Mouse (Mus musculus) WW6 (cell line): ENCODE results near the gene Mccc2.
A peak's percentile ranks its signal among the peaks of the same experiment; 100 is the strongest.
"Not testable (repeated sequence)": the region's sequence is repeated elsewhere in the genome, so short reads cannot be mapped to it uniquely, and the experiment has no call there.

Source experiments
- DNase-seq: peaks from one replicate; pipeline ENCODE4 v3.0.0-alpha.2; 2013; ENCODE audit warnings: low read depth, low spot score

Gene Mccc2

DNA sequence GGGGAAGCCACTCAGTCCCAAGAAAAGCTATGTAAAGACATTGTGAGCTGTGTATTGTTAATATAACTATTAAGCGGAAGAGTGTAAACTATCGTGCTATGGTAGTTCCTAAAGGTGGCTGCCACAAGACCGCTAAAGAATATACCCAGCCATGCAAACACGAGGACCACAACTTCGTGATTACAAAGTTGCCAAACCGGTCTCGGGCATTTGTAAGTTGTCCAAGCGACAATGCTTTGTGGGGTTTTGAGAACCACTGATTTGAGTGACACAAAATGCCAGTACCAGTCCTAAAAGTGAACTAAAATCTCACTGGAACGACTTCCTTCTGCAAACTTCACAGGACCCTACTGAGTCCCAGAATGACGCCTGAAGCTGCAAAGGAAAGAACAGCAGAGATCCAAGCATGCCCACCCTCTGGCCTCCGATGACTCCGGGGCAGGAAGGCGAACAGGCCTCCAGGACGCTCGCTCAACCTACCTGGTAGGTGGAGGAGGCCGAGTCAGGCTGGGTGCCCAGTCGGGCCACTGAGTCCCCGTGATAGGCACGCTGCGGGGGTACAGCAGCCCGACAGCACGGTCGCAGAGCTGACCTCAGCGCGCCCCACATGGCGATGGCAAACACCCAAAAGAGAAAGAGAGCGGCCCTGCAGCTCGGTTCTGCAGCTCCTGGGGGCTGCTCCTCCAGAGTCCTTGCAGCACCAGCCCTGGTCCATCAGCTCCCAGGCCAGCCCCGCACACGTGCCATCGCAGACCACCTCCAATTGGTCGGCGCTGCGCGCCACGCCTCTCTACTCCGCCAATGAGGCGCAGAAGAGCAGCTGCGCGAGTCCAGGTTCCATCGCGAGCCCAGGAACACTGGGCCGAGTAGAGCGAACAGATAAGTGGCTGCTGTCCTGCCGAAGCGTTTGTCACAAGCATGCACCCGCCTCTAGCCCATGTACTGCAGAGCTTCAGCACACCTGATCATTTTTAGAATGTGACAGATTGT lies at the start of gene Mccc2:
TSS of gene Mccc2 (minus strand) at position 734 of the 990 bp plus-strand sequence.
- peak; percentile 82 for DNase-seq

DNA sequence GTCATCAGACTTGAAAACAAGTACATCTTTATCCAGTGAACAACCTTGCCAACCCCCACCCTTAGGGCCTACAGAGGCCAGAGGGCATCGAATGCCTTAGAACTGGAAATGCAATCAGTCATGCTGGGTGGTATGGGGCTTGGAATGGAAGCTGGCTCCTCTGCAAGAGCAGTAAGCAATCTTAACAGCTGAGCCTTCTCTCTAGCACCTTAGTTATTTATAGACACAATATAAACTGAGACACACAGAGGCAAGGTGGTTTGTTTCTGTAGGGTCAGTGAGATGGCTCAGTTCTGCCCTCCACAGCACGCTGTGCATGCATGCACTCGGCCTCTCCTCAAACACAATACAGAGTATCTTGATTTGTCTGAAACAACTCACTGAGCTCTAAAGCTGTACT lies 48.5 kb upstream of the Mccc2 start:
- no peak for DNase-seq

DNA sequence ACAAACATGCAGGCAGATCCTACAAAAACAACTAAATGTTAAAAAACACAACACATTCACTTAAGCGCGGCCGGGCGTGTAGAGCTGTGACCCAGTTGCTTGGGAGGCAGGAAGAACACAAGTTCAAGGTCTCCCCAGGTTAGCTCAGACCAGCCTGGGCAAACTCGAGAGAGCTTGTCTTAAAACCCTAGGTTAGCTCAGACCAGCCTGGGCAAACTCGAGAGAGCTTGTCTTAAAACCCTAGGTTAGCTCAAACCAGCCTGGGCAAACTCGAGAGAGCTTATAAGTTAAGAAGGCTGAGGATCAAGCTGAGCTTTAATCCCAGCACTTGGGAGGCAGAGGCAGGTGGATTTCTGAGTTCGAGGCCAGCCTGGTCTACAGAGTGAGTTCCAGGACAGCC lies 42.3 kb upstream of the Mccc2 start:
- DNase-seq = not testable (repeated sequence)

DNA sequence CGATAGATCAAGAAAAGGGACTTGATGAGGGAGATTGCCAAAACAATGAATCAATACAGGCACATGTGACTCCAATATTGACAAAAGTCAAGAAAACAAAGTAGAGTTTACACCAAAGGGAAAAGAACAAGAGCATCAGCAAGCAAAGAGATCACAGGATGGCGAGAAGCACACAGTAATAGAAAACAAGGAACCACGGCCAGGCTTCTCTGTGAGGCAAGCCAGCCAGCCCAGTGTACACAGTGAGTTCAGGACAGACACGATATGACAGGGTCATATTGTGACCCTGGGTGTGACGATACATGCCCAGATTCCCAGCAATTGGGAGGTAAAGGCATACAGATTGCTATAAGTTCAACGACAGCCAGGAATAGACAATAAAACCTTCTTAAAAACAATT lies 10.6 kb upstream of the Mccc2 start:
- DNase-seq = no peak

DNA sequence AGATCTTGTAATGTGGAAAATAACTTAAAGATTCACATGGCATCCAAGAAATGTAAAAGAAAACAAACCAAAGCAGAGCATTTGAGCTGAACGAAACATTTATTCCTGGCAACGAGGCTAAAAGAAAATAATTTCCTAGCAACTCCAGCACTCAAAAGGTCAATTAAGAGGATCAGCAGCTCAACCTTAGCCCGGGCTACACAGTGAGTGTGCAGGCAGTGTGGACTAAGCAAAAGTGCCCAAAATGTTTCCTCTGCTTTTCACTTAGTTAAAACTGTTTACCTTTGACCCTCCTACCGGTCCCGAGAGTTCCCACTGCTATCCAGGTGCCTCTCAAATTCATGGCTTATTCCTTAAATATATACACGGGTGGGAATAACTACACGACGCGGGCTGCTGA lies 1.5 kb upstream of the Mccc2 start:
- no peak for DNase-seq

- DNase-seq = peak; percentile 5
Observed at GRCm38 (mm10) chr13:100015937-100016336, 498 bp upstream of the Mccc2 start.

DNA sequence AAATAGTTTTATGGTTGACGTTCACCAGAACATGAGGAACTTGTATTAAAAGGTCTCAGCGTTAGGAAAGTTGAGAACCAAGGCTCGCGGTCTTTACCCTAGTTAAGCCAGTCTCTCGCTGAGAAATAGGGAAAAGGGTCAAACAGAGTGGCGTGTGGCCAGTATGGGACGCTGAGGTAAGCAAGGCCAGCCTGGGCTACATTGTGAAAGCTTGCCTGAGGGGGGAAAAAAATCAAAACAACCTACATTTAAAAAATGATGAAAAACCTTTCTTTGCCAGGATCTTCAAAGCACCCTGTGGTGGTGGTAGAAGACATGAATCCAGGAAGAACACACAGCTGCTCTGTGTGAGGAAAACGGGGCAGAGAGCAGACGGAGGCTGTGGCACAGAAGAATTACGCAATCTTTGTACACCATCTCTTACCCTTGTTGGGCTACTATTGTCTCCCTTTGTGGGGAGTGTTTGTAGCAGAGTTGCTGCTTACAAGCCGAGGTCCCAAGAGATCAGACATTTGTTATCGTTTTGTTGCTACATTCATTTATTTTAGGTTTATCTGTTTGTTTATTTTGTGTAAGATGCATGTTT lies 9.4 kb downstream of the Mccc2 start:
- no peak for DNase-seq

DNA sequence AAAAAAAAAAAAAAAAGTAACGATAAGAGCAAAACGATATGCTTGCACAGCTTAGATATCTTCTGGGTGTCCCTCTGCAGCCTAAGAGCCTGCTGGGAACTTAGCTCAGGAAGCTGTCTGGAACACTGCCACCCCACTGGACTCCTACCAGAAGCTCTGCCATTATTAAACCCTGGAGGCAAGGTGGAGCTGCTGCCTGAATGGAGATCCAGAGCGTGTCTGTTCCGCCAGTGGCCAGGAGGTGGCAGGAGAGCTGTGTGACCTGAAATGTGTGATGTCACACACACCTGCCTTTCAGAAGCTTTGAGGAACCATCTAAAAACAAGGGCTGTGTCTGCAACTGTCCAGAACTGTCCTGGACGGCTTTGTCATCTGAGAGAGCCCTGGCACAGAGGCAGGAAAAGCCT lies 13.6 kb downstream of the Mccc2 start:
- DNase-seq = peak; percentile 58

DNA sequence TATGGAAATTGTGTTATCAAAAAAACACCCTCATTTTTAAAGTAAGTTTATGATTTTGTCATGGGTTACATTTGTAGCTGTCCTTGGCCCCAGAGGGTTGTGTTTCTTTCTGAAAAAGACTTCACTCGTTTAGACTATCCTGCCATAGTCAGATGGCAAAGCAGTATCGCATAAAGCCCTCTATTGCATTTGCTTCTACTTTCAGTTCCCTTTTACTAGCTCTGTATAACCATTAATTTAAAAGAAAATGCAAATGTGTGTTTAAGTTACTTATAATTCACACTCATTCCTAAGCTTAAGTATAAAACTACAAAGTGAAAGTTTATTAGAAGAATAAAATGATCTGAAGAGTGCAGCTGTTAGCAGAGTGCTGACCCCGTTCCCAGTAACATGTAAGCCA lies 16.4 kb downstream of the Mccc2 start:
- no peak for DNase-seq

GRCm38 (mm10) chr13:99998099-99998498 lies 17.3 kb downstream of the Mccc2 start:
- no peak for DNase-seq

DNA sequence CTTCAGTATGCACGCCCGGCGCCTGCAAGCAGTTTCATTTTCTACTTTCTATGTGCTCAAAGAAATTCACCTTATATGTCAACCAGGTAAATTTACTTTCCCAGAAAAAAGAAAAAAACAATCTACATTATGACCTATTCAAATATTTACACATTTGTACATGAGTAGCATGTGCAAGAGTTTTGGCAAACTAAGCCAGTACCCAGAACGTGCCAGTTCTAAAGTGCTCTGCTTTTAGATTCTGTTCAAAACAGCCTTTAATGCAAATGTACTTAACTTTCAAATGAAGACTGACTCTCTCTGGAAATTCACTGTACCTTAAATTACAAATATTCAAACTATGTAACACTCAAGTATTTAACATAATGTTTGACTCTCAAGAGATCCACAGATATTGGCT lies 25.8 kb downstream of the Mccc2 start:
- DNase-seq = no peak

- DNase-seq = no peak
Observed at GRCm38 (mm10) chr13:99983320-99983719, 32.1 kb downstream of the Mccc2 start.

DNA sequence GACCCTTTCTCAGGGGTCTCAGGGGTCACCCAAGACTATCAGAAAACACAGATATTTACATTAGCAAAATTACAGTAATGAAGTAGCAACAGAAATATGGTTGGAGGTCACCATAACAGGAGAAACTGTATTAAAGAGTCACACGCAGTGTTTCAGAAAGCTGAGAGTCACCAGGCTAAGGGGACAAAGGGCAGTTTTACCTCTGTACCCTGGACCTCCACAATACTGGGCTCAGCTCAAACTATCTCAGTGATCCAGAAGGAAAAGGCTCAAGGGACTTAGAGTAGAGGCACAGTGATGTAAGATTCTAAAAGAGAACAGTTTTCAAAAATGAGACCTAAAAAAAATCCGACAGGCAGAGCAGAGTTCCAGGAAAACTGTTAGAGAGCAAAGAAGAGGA lies 36.0 kb downstream of the Mccc2 start:
- DNase-seq = no peak

- no peak for DNase-seq
Observed at GRCm38 (mm10) chr13:99970089-99970488, 45.4 kb downstream of the Mccc2 start.

- no peak for DNase-seq
Observed at GRCm38 (mm10) chr13:99967013-99967678, 48.3 kb downstream of the Mccc2 start.

DNA sequence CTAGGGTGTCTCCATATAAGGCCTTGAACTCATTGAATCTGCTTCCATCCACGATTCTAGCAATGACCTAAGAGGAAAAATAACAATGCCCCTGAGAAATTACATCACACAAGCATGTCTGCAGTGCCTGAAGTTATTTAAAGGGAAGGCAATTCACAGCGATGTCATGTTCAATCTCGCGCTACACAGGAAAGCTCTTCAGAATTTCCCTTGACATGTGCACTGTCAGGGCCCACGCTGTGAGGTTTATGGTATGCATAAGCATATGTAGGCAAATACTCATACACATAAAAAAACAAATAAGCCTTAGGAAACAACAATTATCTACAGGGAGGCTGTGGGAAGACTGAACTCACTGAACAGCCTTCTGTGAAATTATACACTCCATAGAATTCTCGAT lies 51.6 kb downstream of the Mccc2 start:
- no peak for DNase-seq

DNA sequence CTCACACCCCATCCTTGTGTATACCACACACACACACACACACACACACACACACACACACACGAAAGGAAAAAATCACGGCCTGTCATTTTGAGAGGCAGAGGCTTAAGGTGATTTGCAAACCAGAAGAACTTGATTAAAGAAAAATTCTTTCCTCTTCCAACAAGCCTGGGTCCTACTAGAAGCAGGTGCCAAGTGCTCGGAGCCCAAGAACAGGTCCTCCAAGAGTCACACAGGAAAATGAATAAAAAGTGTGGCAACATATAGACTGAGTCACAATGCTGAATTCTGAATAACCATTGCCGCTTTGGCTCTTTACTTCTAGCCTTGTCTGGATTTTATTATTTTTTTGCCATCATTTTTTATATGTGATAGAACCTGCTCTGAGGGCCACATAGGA lies 53.8 kb downstream of the Mccc2 start:
- DNase-seq = no peak

GRCm38 (mm10) chr13:99955591-99955944 lies 59.9 kb downstream of the Mccc2 start:
- no peak for DNase-seq

DNA sequence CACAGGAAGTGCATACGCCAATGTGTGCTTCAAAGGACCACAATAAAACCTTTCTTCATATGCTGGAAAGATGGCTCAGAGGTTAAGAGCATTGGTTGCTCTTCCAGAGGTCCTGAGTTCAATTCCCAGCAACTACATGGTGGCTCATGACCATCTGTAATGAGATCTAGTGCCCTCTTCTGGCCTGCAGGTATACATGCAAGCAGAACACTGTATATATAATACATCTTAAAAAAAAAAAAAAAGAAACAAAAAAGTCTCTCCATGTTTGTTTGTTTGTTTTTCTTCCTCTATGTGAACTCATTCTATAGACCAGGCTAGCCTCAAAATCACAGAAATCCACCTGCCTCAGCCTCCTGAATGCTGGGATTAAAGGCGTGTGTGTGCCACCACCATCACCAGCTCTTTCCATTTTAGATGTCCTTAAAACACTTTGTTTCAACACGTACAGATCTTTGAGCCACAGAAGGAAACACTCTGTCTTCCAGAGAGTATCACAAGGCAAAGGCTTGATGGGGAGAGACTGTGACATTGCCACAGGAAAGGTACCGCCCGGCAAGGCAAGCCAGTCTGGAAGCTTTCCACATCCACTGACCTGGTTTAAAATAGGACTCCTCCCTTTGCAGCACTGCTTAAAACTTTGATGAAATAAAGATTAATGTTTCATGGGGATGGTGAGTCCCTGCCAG lies 60.4 kb downstream of the Mccc2 start:
- no peak for DNase-seq

- DNase-seq = no peak
Observed at GRCm38 (mm10) chr13:99947417-99947816, 68.0 kb downstream of the Mccc2 start.

DNA sequence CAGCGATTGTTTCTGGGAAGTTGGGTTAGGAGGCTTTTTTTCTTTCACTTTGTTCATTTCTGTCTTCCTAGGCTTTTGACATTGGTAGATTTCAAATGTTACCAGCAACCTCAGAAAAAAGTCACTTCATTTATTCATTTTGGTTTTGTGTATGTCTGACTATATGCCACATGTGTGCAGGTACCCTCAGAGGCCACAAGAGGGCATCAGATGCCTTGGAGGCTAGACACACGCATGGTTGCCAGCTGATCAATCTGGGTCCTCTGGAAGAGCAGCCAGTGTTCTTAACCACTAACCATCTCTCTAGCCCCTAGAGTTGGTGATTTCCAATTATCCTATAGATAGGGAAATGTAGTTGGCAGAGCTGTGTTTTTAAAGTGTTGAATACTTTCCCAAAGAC lies 71.9 kb downstream of the Mccc2 start:
- no peak for DNase-seq

DNA sequence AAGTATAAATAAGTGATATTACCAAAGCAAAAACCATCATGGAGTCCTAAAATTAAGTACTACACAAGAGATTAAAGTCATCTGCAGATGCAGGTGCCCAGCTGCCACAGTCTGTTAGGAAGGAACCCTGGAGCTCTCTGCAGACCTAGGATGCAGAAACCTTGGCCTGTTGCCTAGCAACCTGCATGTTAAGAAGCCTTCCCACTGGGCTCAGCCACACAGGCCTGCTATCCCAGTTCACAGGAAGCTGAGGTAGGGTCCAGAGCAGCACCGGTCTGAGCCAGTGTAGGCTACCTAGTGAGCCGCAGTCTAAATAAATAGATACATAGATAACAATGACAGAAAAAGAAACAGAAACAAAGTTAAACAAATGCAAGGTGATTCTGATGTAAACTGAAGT lies 74.8 kb downstream of the Mccc2 start:
- peak; percentile 9 for DNase-seq
